Mouse (Mus musculus): ENCODE measurements around the gene Plekhm1.

Plekhm1 gene

DNA sequence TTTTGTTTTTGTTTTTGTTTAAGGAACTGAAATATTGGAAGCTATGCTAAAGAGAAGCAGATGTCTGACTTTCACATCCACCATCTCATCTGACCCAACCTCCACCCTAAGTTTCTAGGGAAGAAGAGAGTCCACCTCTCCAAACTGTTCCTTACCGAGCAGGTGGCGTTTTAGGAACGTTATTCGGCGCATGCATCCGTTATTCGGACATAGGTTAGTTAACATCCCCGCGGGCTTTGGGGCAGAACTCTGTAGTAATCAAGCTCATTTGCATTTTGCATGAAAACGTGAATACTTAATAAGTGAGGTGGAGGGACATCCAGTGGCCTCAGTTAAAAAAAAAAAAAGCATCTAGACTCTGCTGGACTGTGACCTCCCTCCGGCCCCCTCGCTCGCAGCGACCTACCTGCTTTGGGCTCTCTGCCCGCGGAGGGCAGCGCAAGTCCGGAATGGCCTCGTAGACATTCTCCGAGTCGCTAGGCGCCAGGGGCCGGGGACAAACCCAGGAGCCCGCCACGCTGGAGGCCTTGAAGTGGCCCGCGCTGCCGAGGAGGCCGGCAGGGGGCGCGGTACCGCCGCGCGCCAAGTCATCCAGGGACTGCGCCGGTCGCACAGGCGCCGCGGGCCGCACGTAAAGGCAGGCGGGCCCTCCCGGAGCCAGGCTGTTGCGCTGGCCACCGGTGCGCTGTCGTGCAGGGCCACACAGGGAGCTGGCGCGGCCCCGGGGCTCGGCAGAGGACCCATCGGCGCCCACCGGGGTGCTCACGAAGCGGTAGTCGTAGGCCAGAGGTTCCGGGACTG lies 52.4 kb downstream of the Plekhm1 start:
- DNase-seq, result peak; percentile 74

DNA sequence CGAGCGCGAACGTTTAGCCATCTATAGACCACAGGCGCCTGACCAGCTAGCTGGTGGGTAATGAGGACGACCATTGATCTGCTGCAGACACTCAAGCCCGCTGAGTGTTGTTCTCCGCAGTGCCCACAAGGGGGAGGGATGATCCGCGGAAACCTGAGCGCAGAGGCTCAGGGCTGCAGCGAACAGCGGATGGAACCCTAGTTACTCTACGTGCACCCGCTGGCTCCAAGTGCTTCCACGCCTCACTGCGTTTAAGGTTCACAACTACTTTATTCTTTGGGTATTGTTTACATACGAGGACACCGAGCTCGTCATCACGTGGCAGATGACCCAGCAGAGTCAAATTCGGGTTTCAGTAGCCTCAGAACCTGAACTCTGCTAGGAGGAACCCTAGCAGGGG lies 53.4 kb downstream of the Plekhm1 start:
- DNase-seq, result peak; percentile 59

DNA sequence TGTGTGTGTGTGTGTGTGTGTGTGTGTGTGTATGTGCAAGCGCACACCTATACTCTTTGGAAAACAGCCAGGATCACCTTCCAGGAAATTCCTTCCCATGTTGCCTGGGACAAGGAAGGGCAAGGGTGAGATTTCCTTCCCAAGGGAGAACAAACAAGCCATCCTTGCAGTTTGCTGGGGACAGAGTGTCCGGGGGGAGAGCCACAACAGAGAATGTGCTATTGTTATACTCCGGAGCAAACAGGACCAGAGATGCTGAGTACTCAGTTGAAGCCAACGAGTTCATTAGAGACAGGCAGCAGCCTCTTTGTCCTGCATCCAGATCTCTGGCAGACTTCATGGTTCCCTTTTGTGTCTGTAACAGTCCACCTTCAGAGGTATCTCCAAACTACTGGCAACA lies 54.2 kb downstream of the Plekhm1 start:
- no peak for DNase-seq

DNA sequence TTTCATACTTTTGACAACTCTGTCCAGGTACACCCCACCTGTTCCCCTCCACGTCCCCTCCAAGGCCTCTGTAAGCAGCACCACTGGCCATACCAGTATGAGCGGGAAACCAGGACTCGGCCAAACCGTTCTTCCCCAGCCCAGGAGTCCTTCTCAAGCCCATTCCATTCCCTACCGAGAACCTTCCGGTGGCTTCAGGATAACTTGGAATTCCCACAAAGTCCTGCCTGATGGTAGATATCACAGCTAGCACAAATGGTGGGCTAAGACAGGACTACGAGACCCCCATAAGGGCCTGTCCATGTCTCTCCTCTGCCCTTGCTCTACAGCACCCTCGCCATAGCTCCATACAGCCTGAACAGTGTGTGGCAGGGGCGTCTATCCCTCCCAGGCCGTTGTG lies 54.8 kb downstream of the Plekhm1 start:
- DNase-seq, result no peak

DNA sequence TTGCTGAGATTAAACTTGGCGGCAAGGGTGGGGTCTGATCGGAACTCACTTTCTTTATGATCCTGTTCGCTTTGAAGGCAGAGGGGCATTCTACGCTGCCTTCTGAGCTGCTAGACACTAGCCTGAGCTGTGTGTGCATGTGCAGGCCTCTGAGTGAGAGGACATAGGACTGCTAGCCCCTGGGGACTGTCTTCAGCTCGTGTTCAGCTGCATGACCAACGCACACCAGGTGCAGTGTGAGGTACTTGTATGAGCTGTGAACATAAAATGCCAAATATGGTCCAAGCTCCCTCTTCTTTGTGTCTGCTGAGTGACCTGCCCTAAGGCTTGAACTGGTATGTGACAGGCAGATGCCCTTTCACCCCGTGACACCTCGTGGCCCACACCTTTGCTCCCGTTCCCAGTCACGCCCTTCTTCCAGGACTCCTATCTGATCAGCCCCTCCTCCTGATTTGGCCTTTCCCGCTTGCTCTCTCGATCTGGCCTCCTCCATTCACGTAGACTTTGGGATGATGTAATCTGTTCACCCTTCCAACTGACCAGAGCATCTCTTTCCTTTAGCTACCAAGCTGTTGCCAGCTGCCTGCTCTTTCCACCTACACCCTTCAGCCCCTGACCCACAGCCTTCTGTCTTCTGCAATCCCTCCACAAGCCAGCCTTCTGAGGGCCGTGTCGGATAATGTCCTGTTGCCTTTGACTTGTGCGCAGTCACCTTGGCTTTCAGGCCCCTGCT lies 55.4 kb downstream of the Plekhm1 start:
- DNase-seq, result no peak

DNA sequence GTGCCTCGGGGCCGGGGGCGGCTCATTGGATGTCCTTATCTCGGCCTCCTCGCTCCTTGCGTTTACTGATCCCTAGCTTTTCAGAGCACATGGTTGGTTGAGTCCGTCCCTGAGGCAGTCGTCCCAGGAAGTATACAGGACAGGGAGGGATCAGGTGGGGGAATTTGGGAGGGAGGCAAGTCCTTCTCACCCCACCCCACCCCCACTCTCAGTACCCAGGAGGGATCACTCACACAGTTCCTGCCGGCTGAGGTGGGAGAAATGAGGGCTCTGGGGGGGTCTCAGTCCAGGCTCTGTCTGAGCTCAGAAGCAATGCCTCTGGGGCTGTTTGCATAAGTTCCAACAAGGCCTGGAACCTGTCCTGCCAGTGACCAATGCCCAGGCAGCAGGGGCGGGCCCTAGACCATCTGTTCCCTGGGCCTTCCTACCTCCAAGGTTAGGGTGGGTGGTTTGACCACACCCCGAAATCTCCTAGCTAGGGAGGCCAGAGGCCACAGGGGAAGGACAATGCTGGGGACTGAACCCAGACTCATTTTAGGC lies 56.4 kb downstream of the Plekhm1 start:
- DNase-seq, result no peak

DNA sequence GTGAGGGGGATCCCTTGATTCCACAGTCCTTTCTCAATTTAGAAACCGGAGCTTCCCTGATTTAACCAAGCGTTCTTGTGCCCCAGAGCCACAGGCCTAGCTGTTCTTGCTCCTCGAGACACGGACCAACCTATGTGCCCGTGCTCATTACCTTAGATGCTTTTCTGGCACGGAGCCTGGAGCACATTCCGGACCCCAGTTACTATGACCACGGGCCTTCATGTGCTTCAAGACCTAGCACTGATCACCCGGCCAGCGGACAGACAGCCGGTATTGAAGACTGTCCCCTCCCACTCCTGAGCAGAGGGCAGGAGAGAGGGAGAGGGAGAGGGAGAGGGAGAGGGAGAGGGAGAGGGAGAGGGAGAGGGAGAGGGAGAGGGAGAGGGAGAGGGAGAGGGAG lies 57.2 kb downstream of the Plekhm1 start:
- DNase-seq, result no peak

DNA sequence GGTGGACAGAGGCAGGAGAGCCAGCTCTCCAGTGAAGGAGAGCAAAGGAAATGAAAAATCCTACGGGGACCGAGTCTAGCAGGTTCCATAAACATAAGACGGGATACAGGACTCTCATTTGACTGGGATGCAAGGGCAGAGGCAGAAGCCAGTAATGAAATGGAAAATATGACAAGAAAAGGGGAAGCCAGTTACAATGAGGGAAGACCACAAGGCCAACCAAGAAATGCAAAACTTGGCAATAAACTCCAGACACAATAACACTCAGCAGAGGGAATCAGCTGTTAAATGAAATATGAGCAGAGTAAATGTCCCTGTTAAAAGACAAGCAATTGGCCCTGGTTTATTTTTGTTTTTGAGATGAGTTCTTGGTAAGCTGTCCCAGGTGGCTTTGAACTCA lies 58.5 kb downstream of the Plekhm1 start:
- no peak for DNase-seq

DNA sequence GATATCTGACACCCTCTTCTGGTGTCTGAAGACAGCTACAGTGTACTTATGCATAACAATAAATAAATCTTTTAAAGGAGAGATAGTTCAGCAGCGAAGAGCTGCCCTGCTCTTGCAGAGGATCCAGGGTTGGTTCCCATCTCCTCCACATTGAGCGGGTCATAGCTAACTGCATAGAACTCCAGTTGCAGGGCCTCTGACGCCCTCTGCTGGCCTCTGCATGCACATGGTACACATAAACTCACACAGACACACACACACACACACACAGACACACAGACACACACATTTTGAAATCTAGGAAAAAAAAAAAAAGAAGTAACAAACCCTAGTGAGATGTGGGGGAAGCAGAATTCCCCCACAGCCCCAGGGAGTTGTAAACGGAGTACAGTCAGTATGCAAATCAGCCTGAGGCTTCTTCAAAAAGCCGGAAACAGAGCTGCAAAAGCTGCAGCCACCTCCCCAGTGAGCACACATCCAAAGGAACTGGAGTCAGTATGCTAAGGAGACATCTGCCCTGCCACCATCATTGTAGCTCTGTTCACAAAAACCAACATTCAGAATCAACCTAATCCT lies 60.2 kb downstream of the Plekhm1 start:
- DNase-seq, result no peak

DNA sequence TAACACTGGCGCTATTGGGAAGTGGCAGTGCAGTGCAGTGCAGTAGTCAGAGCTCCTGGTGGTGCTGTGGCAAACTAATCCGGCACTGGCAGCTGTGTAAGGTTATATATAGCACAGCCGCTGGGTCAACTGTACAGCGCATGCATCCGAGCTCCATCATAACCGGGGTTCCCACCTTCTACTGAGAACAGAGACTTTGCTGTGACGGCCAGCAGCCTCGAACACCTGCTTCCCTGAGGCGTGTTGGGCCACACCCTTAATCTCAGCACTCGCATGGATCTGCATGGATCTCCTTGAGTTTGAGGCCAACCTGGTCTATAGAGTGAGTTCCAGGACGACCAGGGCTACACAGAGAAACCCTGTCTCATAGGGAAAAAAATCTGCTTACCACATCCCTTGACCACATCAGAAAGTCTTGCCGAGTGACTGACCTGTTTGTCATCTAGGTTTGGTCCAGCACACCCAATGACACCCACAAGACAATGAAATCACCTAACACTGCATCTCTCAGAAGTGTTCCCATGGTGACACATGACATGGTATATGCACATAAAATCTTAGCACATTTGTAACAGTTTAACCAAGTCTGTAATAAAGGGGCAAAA lies 61.7 kb downstream of the Plekhm1 start:
- no peak for DNase-seq

DNA sequence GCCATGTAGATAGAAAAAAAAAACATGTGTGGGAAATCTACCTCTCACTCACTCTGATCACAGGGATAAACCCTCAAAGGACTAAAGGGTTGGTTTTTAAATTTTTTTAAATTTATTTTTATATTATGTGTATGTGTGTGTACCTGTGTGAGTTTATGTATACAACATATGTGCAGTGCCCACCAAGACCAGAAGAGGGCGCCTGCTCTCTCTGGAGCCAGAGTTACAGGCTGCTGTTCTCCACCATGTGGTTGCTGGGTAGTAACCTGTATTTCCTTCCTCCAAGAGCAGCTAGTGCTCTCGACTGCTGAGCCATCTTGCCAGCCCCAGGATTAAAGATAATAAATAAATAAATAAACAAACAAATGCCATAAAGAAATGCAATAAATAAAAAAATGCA lies 62.8 kb downstream of the Plekhm1 start:
- DNase-seq, result no peak

DNA sequence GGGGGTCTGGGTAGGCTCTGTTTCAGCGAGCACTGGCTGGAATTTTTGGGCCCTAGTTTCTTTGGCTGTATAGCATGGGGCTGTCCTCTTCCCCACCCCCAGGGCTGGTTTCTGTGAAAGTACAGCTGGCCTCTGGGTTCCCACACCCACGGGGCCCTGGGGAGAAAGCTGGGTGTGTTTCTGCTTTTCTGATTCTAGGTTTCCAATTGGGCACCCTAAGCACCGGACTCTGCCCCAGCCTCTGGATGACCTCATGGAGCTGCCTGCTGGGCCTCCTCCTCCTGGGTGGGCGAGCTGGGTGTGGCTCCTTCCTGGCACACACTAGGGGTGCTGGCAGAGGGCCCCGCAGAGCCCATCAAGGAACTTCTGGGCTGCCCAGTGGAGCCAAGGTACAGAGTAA lies 65.8 kb downstream of the Plekhm1 start:
- DNase-seq, result no peak

DNA sequence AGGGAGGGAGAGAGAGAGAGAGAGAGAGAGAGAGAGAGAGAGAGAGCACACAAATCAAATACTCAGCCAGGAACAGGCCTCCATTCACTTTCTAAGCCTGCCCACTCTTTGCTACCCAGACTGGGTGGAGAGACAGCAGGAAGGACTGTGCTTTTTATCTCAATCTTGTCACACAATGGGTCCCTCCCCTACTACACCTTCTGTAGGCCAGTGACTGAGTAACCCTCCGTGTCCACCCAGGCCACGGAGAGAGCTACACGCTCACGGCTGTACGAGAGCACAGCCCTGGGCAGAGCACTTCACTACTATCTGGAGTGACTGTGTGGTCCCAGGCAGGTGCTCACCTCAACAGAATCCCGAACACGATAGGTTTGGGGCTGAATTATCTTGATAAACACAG lies 66.3 kb downstream of the Plekhm1 start:
- no peak for DNase-seq

DNA sequence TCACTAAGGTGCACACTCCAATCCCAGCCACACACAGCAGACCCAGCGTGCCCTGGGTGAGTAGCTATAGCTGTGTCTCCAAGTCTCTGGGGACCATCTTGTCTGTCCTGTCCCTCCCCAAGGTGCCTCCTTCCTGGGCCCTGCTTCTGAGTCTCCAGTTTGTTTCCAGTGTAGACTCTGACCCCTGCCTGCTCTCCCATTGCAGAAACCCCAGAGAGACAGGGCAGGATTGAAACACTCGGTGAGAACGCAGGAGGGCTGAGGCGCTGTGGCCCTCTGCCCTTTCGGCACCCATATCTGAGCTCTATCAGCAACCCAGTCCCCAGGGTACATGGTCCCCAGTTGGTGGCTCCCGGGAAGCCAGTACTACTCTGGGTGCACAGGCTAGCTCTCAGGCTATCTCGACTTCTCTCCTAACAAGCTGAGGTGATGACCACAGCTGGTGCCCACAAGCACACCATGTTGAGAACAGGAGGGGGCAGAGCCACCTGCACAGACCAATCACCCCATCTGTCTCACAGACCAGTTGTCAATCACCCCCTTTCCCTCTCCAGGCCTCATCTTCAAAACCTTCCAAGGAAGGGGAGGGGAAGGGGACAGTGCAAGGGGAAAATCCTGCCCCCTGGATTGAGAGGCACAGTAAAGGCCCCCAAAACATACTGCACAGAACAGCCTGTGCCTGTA lies 66.9 kb downstream of the Plekhm1 start:
- no peak for DNase-seq

DNA sequence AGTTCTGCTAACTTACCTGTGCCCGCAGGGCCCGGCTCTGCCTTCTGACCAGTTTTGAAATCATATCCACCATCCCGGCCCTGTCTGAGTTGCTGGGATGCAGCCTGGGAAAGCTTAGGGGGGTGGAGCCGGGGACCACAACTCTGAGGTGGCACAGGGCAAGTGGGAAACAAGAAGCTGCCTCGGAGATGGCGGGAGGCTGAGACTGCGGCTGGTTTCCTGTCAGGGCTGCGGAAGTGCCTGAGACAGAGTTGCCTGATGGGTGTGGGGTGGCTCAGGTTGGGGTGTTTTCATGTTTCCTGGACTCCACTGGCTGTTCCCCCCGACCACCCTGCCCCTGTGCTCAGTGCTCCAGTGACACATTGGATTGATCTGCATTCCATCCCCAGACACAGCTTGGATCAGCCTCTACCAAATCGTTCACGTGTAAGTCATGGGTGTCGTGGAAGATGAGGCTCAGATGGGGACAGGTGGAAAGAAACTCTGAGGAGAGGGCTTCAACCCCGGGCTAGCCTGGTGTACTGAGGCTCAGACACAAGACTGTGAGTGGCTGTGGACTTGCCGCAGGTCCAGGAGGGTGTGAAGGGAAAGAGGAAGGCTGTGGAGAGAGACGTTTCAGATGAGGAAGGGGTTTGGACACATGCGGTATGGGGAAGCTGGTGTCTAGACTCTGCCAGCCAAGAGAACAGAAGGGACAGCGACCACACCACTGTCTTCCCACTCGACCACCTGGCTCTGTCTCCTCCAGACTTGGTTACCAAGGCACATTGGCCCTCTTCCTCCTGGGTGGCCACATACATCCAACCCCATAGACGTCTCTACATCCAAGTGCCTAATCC lies 67.8 kb downstream of the Plekhm1 start:
- DNase-seq, result no peak

DNA sequence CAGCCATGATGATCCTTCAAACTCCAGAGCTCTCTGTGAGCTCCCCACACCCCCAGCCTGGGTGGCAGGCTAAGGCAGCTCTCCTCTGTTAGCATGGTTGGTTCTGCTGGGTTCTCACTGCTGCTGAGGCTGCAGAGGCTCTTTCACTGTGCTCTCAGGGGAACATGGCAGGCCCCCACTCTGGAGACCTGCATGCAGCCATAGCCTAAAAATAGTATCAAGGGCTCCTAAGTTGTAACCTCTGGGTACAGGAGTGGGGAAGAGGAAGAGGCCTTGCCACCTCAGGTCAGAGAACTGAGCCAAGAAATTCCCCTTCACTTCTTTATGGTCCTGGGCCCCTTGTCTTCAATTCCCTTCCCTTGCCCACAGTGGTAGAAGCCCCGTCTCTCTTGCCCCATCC lies 68.6 kb downstream of the Plekhm1 start:
- no peak for DNase-seq

DNA sequence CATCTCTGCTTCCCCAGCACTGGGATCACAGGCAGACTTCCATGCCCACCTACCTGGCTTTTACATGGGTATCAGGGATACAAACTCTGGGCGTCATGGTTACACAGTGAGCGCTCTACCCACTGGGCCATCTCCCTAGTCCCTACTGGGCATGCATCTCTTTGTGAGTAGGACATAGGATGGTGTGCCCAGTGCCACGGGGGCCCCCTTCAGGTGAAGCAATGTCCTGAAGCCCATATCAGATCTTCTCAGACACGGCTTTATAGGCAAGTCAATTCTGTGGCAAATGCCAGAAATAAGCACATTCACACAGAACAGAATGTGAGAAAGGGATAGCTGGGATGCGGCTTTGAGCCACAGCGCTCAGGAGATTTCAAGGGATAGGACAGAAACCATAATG lies 69.4 kb downstream of the Plekhm1 start:
- no peak for DNase-seq

DNA sequence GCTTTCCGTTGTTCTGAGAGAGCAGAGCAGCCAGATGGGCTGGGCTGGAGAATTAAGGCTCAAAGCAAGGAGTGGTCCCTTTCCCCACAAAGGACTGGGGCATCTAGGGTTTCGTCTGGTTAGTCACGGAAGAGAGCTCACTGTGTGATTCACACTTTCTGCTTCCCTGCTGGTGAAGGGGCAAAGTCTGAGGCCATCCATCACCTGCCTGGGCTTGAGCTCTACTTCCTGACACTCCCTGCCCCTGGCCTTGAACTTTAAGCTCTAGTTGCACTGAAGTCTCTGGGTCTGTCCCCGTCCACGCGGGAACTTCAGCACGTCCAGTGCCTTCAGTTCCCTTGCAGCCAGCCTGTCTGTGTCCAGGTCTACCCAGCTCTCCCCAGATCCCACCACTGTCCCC lies 71.8 kb downstream of the Plekhm1 start:
- no peak for DNase-seq

DNA sequence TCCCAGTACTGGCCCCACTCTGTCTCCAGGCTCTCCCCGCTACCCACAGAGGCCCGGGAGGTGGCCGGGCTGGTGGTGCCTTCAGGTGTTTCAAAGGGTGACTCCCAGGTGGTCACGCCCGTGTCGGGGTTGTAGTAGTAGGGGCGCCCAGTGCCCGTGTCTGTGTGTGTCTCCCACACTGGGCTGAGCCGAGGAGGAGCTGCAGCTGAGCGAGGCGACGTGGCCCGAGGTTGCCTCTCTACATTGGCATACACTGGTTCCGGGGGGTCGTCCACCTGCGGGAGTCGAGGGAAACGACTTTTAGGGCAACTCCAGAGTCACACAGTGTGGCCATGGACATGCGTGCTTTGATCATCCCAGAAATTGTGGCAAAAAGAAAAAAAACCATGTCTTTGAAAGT lies 72.4 kb downstream of the Plekhm1 start:
- DNase-seq, result no peak

DNA sequence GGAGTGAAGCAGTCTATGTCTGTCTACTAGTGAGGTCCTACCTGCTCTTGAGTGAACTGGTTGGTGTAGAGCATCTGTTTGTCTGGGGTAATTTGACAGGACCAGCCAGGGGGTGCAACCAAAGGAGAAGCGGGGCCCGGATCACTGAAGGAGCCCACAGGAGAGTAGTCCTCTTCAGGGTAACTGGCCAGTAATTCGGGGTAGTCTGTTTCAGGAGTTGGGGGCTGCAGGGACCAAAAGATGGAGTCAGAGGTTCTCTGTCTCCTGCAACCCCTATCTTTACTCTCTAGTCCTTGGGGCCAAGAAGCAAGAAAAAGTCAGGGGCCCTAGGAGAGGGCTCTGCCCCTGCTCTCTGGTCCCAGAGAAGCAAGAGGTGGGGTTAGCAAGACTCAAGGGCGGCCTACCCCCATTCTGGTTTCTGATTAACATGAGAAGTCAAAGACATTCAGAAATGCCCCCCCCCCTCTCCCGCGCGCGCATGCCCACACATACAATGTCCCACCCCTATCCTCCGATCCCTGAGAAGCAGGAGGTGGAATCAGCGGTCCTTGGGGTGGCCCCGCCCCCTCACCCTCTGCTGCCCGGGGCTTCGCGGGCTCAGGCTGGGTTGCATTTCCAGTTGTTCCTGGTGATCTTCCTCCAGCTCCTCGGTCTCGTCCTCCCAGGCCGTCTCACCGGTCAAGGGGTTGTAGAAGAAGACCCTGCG lies 72.9 kb downstream of the Plekhm1 start:
- no peak for DNase-seq

DNA sequence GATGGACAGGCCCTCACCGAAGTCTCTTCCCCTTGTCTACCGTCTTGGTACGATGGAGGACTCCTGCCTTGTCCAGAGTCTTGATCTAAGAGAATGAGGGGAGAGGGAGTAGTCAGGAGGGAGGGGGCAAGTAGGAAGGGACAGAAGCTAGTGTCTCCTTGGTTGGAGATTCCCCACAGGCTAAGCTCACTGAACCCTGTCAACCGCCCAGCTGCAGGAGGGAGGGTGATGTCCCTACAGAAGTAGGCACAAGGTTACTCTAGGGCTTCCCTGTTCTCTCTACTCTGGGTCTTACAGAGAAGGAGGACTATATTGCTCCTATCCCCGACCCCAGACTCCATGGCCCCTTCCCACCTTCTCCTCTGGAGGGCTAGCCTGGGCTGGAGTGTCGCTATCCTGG lies 73.8 kb downstream of the Plekhm1 start:
- DNase-seq, result no peak

All from right cerebral cortex, postnatal 4 days (tissue).